Mouse (Mus musculus) liver, postnatal 0 days (tissue): ENCODE data around the gene Gm45208. TPM values are rescaled to one million over a fixed set of nuclear protein-coding genes. Genes with fewer than 3 reads are reported as not detected.
A peak's percentile ranks its signal among the peaks of the same experiment; 100 is the strongest.

Experiments
- ATAC-seq: fragments of 200-750 bp; cut with Nextera tagmentation; 2 replicates; pipeline ENCODE4 v1.8.0; 2017; ENCODE audit warnings: mild to moderate bottlenecking, moderate library complexity
- DNase-seq: peaks from one replicate; pipeline ENCODE4 v3.0.0-alpha.2; 2016
- H3K27ac ChIP-seq: fragments of 300-500 bp; sonication (generic); 2 replicates; pipeline ENCODE4 v1.5.1; 2014; ENCODE audit warnings: antibody characterized with exemption, moderate library complexity, mild to moderate bottlenecking, low read depth
- H3K27me3 ChIP-seq: fragments of 300-500 bp; sonication (generic); 2 replicates; pipeline ENCODE4 v1.6.1; 2014; ENCODE audit warnings: low read length, control low read depth, mixed read lengths; ENCODE audit not compliant: insufficient read depth
- H3K36me3 ChIP-seq: fragments of 300-500 bp; sonication (generic); replicated peaks from 2 replicates; pipeline ENCODE4 v1.6.1; 2014; ENCODE audit warnings: mild to moderate bottlenecking, control low read depth, low read length, moderate library complexity, mixed read lengths; ENCODE audit not compliant: insufficient read depth
- H3K4me1 ChIP-seq: fragments of 300-500 bp; sonication (generic); 2 replicates; pipeline ENCODE4 v1.6.1; 2014; ENCODE audit warnings: antibody characterized with exemption, mild to moderate bottlenecking, control low read depth; ENCODE audit not compliant: insufficient read depth
- H3K4me2 ChIP-seq: fragments of 300-500 bp; sonication (generic); 2 replicates; pipeline ENCODE4 v1.6.1; 2014; ENCODE audit warnings: low read depth, mild to moderate bottlenecking, low read length, moderate library complexity, mixed read lengths
- H3K4me3 ChIP-seq: fragments of 300-500 bp; sonication (generic); 2 replicates; pipeline ENCODE4 v1.5.1; 2014; ENCODE audit warnings: low read depth, low read length
- H3K9ac ChIP-seq: fragments of 300-500 bp; sonication (generic); replicated peaks from 2 replicates; pipeline ENCODE4 v1.6.1; 2014; ENCODE audit warnings: mild to moderate bottlenecking, moderate library complexity
- H3K9me3 ChIP-seq: fragments of 300-500 bp; sonication (generic); 2 replicates; pipeline ENCODE4 v1.6.1; 2016; ENCODE audit warnings: mild to moderate bottlenecking, control low read depth, low read length, mixed read lengths
- CTCF ChIP-seq: sonication (generic); IDR thresholded peaks from 2 replicates; pipeline ENCODE4 v1.5.1; 2016; ENCODE audit warnings: antibody characterized with exemption, low read depth
- EP300 ChIP-seq: IDR thresholded peaks from 2 replicates; pipeline ENCODE4 v1.6.1; 2016; ENCODE audit warnings: antibody characterized with exemption, low read depth, mild to moderate bottlenecking
- whole genome bisulfite sequencing: fragments of 180-500 bp; shearing (Covaris S2); extraction: QIAGEN DNeasy Blood & Tissue Kit; methylation state at CpG from one replicate; pipeline ENCODE4 v1.1.7; 2014; ENCODE audit not compliant: insufficient replicate concordance; 5-methylcytosine and 5-hydroxymethylcytosine counted together
- polyA plus RNA-seq: library from polyadenylated mRNA; unstranded; fragments of >200 nt; fragmentation: Nextera tagmentation; extraction: Ambion mirVana; gene quantifications from 2 replicates; pipeline ENCODE4 v1.2.1, GENCODE M21; 2015

Gm45208 gene
- polyA plus RNA-seq, 1 experiment from 2014 or later = not detected

DNA sequence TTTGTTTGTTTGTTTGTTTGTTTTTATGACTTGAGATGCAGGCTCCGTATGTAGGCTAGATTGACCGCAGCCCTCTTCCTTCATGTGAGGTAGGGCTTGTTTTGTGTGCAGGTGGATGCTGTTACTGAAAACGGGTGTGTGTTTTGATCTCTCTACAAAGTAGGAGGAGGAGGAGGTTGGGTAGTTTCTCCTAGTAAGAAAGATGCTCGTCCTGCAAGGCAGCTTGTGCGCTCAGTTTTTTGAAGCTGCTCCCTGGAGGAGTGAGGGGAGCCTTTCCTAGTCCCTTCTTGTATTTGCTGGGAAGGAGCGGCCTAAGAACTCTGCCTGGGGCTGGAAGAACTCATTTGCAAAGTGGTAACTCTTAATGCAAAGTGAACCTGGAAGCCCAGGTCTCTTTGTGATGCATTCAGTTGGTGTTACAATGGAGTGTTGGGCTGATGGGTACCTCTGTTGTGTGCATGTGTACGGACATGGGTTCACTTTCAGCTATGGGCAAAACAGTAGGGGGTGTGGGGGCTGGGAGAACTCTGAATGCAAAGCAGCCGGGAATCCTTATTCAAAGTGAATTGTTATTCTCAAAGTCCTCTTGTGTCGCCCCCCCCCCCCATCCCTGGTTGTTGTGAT lies 42.7 kb downstream of the Gm45208 start:
- Histone ChIP-seq H3K27ac (peak overlapping the region; percentile 39; the same call in 1 of the 2 replicates), H3K4me2 (peak overlapping the region; percentile 64), H3K9ac (no peak overlapping the region), H3K36me3 (peaks cover 18% of the 10 kb centered on the region), H3K9me3 (no peaks in the 10 kb centered on the region), H3K4me3 (peak overlapping the region; percentile 62), H3K27me3 (no peaks in the 10 kb centered on the region), H3K4me1 (peaks cover 14% of the 10 kb centered on the region; the same call in 1 of the 2 replicates)
- 39% methylated on average over 9 of the region's 9 CpGs for WGBS
- TF ChIP-seq EP300 = no peak
- DNase-seq (no peak), ATAC-seq (no peak)

- H3K27me3 ChIP-seq = no peaks in the 10 kb centered on the region
- H3K36me3 ChIP-seq = peaks cover 18% of the 10 kb centered on the region
- 26% methylated on average over 13 of the region's 13 CpGs for WGBS
- peak overlapping the region; percentile 48 for H3K27ac ChIP-seq
- 0 out of 2 replicates have a peak overlapping the region, but pooled peaks have one; percentile 9 for H3K9ac ChIP-seq
- H3K4me2 ChIP-seq = peak overlapping the region; percentile 64
- peak overlapping the region; percentile 62; the same call in 1 of the 2 replicates for H3K4me3 ChIP-seq
- TF ChIP-seq CTCF = no peak
- no peak for TF ChIP-seq EP300
- no peaks in the 10 kb centered on the region for H3K9me3 ChIP-seq
- DNase-seq (no peak), ATAC-seq (no peak)
- H3K4me1 ChIP-seq = peaks cover 14% of the 10 kb centered on the region; the same call in 1 of the 2 replicates
These were observed 43.2 kb downstream of the Gm45208 start for GRCm38 (mm10) chrX:7765281-7765670.

DNA sequence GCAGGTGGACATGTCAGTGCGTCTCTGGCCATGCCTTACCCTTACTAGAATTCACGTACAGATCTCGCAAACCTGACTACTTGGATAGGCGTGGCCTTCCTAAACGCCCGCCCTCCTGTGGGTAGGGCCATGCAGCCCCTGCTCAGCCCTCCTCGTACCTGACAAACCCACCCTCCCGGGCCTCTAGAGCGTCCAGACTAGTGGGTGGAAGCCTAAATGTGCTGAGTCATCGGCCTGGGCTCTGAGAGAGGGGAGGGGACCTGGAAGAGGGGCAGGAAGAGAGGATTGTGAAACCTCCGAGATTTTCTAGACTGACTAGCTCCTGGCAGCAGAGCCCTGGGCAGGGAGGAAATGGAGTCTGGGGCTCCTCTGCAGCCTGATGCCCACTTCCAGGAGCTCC lies 43.7 kb downstream of the Gm45208 start:
- H3K4me3 ChIP-seq = peak overlapping the region; percentile 62; the same call in 1 of the 2 replicates
- peaks cover 14% of the 10 kb centered on the region; the same call in 1 of the 2 replicates for H3K4me1 ChIP-seq
- H3K9ac ChIP-seq = no peak overlapping the region
- H3K27me3 ChIP-seq = no peaks in the 10 kb centered on the region
- H3K27ac ChIP-seq = peak overlapping the region; percentile 48
- peak overlapping the region; percentile 64 for H3K4me2 ChIP-seq
- no peaks in the 10 kb centered on the region for H3K9me3 ChIP-seq
- H3K36me3 ChIP-seq = peaks cover 18% of the 10 kb centered on the region
- 17% methylated on average over 10 of the region's 11 CpGs for WGBS
- TF ChIP-seq EP300 = no peak
- TF ChIP-seq CTCF = no peak
- ATAC-seq = peak; percentile 9
- peak; percentile 56 for DNase-seq

DNA sequence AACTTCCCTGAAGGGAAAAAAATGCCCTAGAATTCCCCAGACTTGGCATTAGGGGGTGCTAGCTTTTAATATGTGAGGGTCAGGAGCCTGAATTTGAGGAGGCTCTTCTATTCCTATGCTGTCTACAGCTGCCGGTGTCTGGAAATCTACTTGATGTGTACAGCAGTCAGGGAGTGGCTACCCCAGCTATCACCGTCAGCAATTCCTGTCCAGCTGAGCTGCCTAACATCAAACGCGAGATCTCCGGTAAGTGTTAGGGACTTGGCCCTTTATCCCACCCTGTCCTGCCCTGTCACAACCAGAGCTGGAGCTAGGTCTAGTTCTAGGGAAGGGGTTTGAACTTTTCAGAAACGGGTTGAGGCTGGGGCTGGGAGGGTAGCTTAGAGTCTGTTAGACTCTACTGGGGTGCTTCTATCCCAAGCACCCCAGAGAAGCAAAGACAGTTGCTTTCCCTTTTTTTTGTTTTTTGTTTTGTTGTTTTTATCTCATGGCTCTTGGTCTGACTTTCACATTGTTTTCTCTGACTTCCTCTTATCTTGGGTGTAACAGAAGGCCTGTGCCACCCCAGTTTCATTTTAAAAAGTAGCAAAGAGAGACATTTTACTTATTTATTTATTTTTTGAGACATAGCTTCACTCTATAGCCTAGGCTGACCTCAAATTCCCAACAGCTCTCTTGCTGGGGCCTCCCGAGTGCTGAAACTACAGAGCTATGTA lies 47.4 kb downstream of the Gm45208 start:
- Histone ChIP-seq H3K36me3 (peaks cover 25% of the 10 kb centered on the region), H3K9me3 (no peaks in the 10 kb centered on the region), H3K27me3 (no peaks in the 10 kb centered on the region), H3K9ac (no peak overlapping the region), H3K4me3 (no peak overlapping the region), H3K27ac (peak overlapping the region; percentile 44; the same call in 1 of the 2 replicates), H3K4me2 (peak overlapping the region; percentile 18; the same call in 1 of the 2 replicates), H3K4me1 (peaks cover 10% of the 10 kb centered on the region; the same call in 1 of the 2 replicates)
- no peak for DNase-seq
- ATAC-seq = no peak
- TF ChIP-seq CTCF (no peak), EP300 (0 out of 2 replicates have a peak, but pooled peaks have one; percentile 25)
- 62% methylated on average over 7 of the region's 7 CpGs for WGBS

GRCm38 (mm10) chrX:7772766-7773165 lies 50.7 kb downstream of the Gm45208 start:
- no peak overlapping the region for H3K4me2 ChIP-seq
- H3K27ac ChIP-seq = no peak overlapping the region
- no peaks in the 10 kb centered on the region for H3K27me3 ChIP-seq
- WGBS = 44% methylated on average over 2 of the region's 2 CpGs
- TF ChIP-seq EP300 (no peak), CTCF (peak; percentile 56)
- no peaks in the 10 kb centered on the region for H3K9me3 ChIP-seq
- H3K4me3 ChIP-seq = no peak overlapping the region
- no peak for ATAC-seq
- H3K9ac ChIP-seq = no peak overlapping the region
- H3K4me1 ChIP-seq = peaks cover 3% of the 10 kb centered on the region; the same call in 1 of the 2 replicates
- peak; percentile 25 for DNase-seq
- peaks cover 16% of the 10 kb centered on the region for H3K36me3 ChIP-seq

DNA sequence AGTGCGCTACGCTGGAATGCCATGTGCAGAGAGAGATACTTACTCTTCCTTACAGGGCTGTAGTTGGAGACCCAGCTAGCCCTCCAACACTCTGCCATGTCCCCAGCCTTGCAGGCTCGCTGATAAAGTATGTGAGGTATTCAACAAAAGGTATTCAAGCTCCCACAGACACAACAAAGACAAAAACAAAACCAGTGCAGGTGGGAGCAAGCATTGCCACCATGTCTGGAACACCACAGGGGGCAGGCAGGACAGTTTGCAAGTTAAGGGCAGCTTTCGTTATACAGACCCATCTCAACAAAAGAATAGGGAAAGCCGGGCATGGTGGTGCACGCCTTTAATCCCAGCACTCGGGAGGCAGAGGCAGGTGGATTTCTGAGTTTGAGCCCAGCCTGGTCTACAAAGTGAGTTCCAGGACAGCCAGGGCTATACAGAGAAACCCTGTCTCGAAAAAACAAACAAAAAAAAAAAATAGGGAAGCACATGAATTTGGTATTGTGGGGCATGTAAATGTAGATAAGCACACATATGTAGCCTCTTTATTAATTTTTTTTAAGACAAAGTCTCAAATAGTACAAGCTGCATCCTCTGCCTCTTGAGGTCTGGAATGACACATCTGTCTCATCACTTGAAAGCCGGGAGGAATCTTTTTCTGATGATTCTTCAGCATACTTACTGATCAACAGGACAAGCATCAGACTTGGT lies 53.6 kb downstream of the Gm45208 start:
- DNase-seq = no peak
- no peaks in the 10 kb centered on the region for H3K9me3 ChIP-seq
- H3K4me2 ChIP-seq = no peak overlapping the region
- TF ChIP-seq EP300 (no peak), CTCF (no peak)
- no peak overlapping the region for H3K4me3 ChIP-seq
- peaks cover 3% of the 10 kb centered on the region; the same call in 1 of the 2 replicates for H3K4me1 ChIP-seq
- WGBS = 74% methylated on average over 9 of the region's 9 CpGs
- peaks cover 7% of the 10 kb centered on the region for H3K36me3 ChIP-seq
- no peak overlapping the region for H3K9ac ChIP-seq
- H3K27ac ChIP-seq = no peak overlapping the region
- ATAC-seq = no peak
- H3K27me3 ChIP-seq = no peaks in the 10 kb centered on the region
